Mouse (Mus musculus) lung, postnatal 0 days (tissue): ENCODE measurements around the gene Lmtk2. TPM values are rescaled to one million over a fixed set of nuclear protein-coding genes. Genes with fewer than 3 reads are reported as not detected.

ENCODE experiments used
- ATAC-seq: fragments of 200-750 bp; cut with Nextera tagmentation; 2 replicates; pipeline ENCODE4 v1.8.0; 2017; ENCODE audit warnings: moderate library complexity
- DNase-seq: peaks from one replicate; pipeline ENCODE4 v3.0.0-alpha.2; 2016; ENCODE audit warnings: low spot score
- H3K27ac ChIP-seq: fragments of 300-500 bp; sonication (generic); 2 replicates; pipeline ENCODE4 v1.5.1; 2014; ENCODE audit warnings: antibody characterized with exemption, mild to moderate bottlenecking, low read length, mixed read lengths
- H3K27me3 ChIP-seq: fragments of 300-500 bp; sonication (generic); replicated peaks from 2 replicates; pipeline ENCODE4 v1.6.1; 2014; ENCODE audit warnings: low read length, mixed read lengths; ENCODE audit not compliant: insufficient read depth
- H3K36me3 ChIP-seq: fragments of 300-500 bp; sonication (generic); 2 replicates; pipeline ENCODE4 v1.6.1; 2014; ENCODE audit warnings: low read length, mixed read lengths; ENCODE audit not compliant: insufficient read depth
- H3K4me1 ChIP-seq: fragments of 300-500 bp; sonication (generic); 2 replicates; pipeline ENCODE4 v1.6.1; 2014; ENCODE audit warnings: antibody characterized with exemption, low read depth, low read length, mixed read lengths; ENCODE audit not compliant: insufficient read depth
- H3K4me2 ChIP-seq: fragments of 300-500 bp; sonication (generic); replicated peaks from 2 replicates; pipeline ENCODE4 v1.6.1; 2014; ENCODE audit warnings: low read depth, mild to moderate bottlenecking, low read length, moderate library complexity, mixed read lengths
- H3K4me3 ChIP-seq: fragments of 300-500 bp; sonication (generic); 2 replicates; pipeline ENCODE4 v1.5.1; 2014; ENCODE audit warnings: low read depth, low read length
- H3K9ac ChIP-seq: fragments of 300-500 bp; sonication (generic); replicated peaks from 2 replicates; pipeline ENCODE4 v1.6.1; 2014; ENCODE audit warnings: low read depth, mild to moderate bottlenecking
- H3K9me3 ChIP-seq: fragments of 300-500 bp; sonication (generic); 2 replicates; pipeline ENCODE4 v1.6.1; 2016; ENCODE audit warnings: low read length, mixed read lengths
- CTCF ChIP-seq: IDR thresholded peaks from 2 replicates; pipeline ENCODE4 v1.5.1; 2016; ENCODE audit warnings: antibody characterized with exemption, mild to moderate bottlenecking
- EP300 ChIP-seq: IDR thresholded peaks from 2 replicates; pipeline ENCODE4 v1.6.1; 2016; ENCODE audit warnings: antibody characterized with exemption, mild to moderate bottlenecking, control low read depth
- WGBS: fragments of 180-500 bp; shearing (Covaris S2); extraction: QIAGEN DNeasy Blood & Tissue Kit; methylation state at CpG from one replicate; pipeline ENCODE4 v1.1.7; 2014; 5-methylcytosine and 5-hydroxymethylcytosine counted together
- polyA plus RNA-seq: library from polyadenylated mRNA; unstranded; fragments of >200 nt; fragmentation: Nextera tagmentation; extraction: Ambion mirVana; gene quantifications from 2 replicates; pipeline ENCODE4 v1.2.1, GENCODE M21; 2015

The Lmtk2 gene
- polyA plus RNA-seq, 1 experiment from 2014 or later: 4.5 TPM

GRCm38 (mm10) chr5:144114068-144114467, 13.8 kb downstream of the Lmtk2 start:
- Histone ChIP-seq H3K4me2 (no peak overlapping the region), H3K4me3 (no peak overlapping the region), H3K36me3 (no peaks in the 10 kb centered on the region), H3K4me1 (peaks cover 6% of the 10 kb centered on the region; the same call in 1 of the 2 replicates), H3K9me3 (no peaks in the 10 kb centered on the region), H3K9ac (no peak overlapping the region), H3K27ac (no peak overlapping the region), H3K27me3 (no peaks in the 10 kb centered on the region)
- DNase-seq: peak; percentile 25
- no peak for TF ChIP-seq EP300
- peak; percentile 48 for TF ChIP-seq CTCF
- peak; percentile 33; the same call in 1 of the 2 replicates for ATAC-seq
- WGBS: 73% methylated on average over 2 of the region's 2 CpGs

- no peak for TF ChIP-seq CTCF
- no peak for TF ChIP-seq EP300
- DNase-seq (no peak), ATAC-seq (peak; percentile 30; the same call in 1 of the 2 replicates)
- no peak overlapping the region for H3K9ac ChIP-seq
- no peak overlapping the region for H3K4me3 ChIP-seq
- no peak overlapping the region for H3K4me2 ChIP-seq
- WGBS: 57% methylated on average over 5 of the region's 5 CpGs
- H3K4me1 ChIP-seq: peaks cover 6% of the 10 kb centered on the region; the same call in 1 of the 2 replicates
- no peak overlapping the region for H3K27ac ChIP-seq
- H3K9me3 ChIP-seq: no peaks in the 10 kb centered on the region
- no peaks in the 10 kb centered on the region for H3K36me3 ChIP-seq
- H3K27me3 ChIP-seq: no peaks in the 10 kb centered on the region
These were observed 14.9 kb downstream of the Lmtk2 start for GRCm38 (mm10) chr5:144114970-144115627.

GRCm38 (mm10) chr5:144115628-144115977, 15.4 kb downstream of the Lmtk2 start:
- H3K4me1 ChIP-seq: peaks cover 6% of the 10 kb centered on the region; the same call in 1 of the 2 replicates
- DNase-seq: no peak
- H3K9me3 ChIP-seq: no peaks in the 10 kb centered on the region
- H3K4me3 ChIP-seq: no peak overlapping the region
- no peaks in the 10 kb centered on the region for H3K36me3 ChIP-seq
- no peaks in the 10 kb centered on the region for H3K27me3 ChIP-seq
- no peak overlapping the region for H3K27ac ChIP-seq
- ATAC-seq: no peak
- TF ChIP-seq CTCF (no peak), EP300 (no peak)
- 74% methylated on average over 2 of the region's 2 CpGs for WGBS
- H3K9ac ChIP-seq: no peak overlapping the region
- H3K4me2 ChIP-seq: no peak overlapping the region

- no peak for TF ChIP-seq CTCF
- TF ChIP-seq EP300: no peak
- Histone ChIP-seq H3K9ac (no peak overlapping the region), H3K9me3 (no peaks in the 10 kb centered on the region), H3K4me3 (no peak overlapping the region), H3K36me3 (no peaks in the 10 kb centered on the region), H3K27ac (no peak overlapping the region), H3K27me3 (no peaks in the 10 kb centered on the region), H3K4me2 (no peak overlapping the region), H3K4me1 (no peaks in the 10 kb centered on the region)
- ATAC-seq: no peak
- WGBS: 97% methylated on average over 4 of the region's 4 CpGs
- no peak for DNase-seq
These were observed 18.0 kb downstream of the Lmtk2 start for GRCm38 (mm10) chr5:144118271-144118670.

- ATAC-seq: no peak
- H3K4me2 ChIP-seq: no peak overlapping the region
- H3K36me3 ChIP-seq: no peaks in the 10 kb centered on the region
- WGBS: 54% methylated on average over 2 of the region's 2 CpGs
- no peak overlapping the region for H3K27ac ChIP-seq
- no peak overlapping the region for H3K9ac ChIP-seq
- H3K4me3 ChIP-seq: no peak overlapping the region
- no peak for DNase-seq
- no peaks in the 10 kb centered on the region for H3K27me3 ChIP-seq
- H3K4me1 ChIP-seq: no peaks in the 10 kb centered on the region
- no peaks in the 10 kb centered on the region for H3K9me3 ChIP-seq
- TF ChIP-seq EP300 (no peak), CTCF (no peak)
These were observed 19.1 kb downstream of the Lmtk2 start for GRCm38 (mm10) chr5:144119286-144119685.

- ATAC-seq: no peak
- TF ChIP-seq EP300: no peak
- TF ChIP-seq CTCF: no peak
These were observed 21.3 kb downstream of the Lmtk2 start for GRCm38 (mm10) chr5:144121489-144121888.

More at GRCm38 (mm10) chr5:144121489-144121888, 21.3 kb downstream of the Lmtk2 start:
- H3K4me1 ChIP-seq: no peaks in the 10 kb centered on the region
- H3K9me3 ChIP-seq: no peaks in the 10 kb centered on the region
- no peak overlapping the region for H3K9ac ChIP-seq
- no peak overlapping the region for H3K27ac ChIP-seq
- DNase-seq: no peak
- no peaks in the 10 kb centered on the region for H3K27me3 ChIP-seq
- no peak overlapping the region for H3K4me2 ChIP-seq
- no peak overlapping the region for H3K4me3 ChIP-seq
- no peaks in the 10 kb centered on the region for H3K36me3 ChIP-seq
